Mouse (Mus musculus): ENCODE results near the gene Gm8232. TPM values are rescaled to one million over a fixed set of nuclear protein-coding genes. Genes with fewer than 3 reads are reported as not detected.

Gene Gm8232
- not detected for polyA plus RNA-seq (2015; fragmentation: Illumina TruSeq; extraction: RNeasy Lipid Tissue Mini Kit (QIAGEN cat#74804); ENCODE audit: insufficient read depth, low replicate concordance)

GRCm38 (mm10) chr14:44433335-44433734 lies at the start of gene Gm8232:
TSS of gene Gm8232 (plus strand) at chr14:44433635.

GRCm38 (mm10) chr14:44410588-44410987 lies 22.8 kb upstream of the Gm8232 start, which contains the start of gene Gm3371:
TSS of gene Gm3371 (minus strand) at chr14:44410688.

Other genes starting within 250 kb of the Gm8232 start
- not detected for gene Gm8212, start 236.0 kb upstream of the Gm8232 start, polyA plus RNA-seq (2015; fragmentation: Illumina TruSeq; extraction: RNeasy Lipid Tissue Mini Kit (QIAGEN cat#74804); ENCODE audit: insufficient read depth, low replicate concordance)
- not detected for gene 4930503E14Rik, start 220.4 kb upstream of the Gm8232 start, polyA plus RNA-seq (2015; fragmentation: Illumina TruSeq; extraction: RNeasy Lipid Tissue Mini Kit (QIAGEN cat#74804); ENCODE audit: insufficient read depth, low replicate concordance)
- not detected for gene Gm8220, start 148.1 kb upstream of the Gm8232 start, polyA plus RNA-seq (2015; fragmentation: Illumina TruSeq; extraction: RNeasy Lipid Tissue Mini Kit (QIAGEN cat#74804); ENCODE audit: insufficient read depth, low replicate concordance)
- not detected for gene Gm5930, start 95.1 kb upstream of the Gm8232 start, polyA plus RNA-seq (2015; fragmentation: Illumina TruSeq; extraction: RNeasy Lipid Tissue Mini Kit (QIAGEN cat#74804); ENCODE audit: insufficient read depth, low replicate concordance)
- not detected for gene Gm8229, start 68.3 kb upstream of the Gm8232 start, polyA plus RNA-seq (2015; fragmentation: Illumina TruSeq; extraction: RNeasy Lipid Tissue Mini Kit (QIAGEN cat#74804); ENCODE audit: insufficient read depth, low replicate concordance)
- not detected for gene Gm3371, start 22.9 kb upstream of the Gm8232 start, polyA plus RNA-seq (2015; fragmentation: Illumina TruSeq; extraction: RNeasy Lipid Tissue Mini Kit (QIAGEN cat#74804); ENCODE audit: insufficient read depth, low replicate concordance)
- not detected for gene BC061237, start 58.8 kb downstream of the Gm8232 start, polyA plus RNA-seq (2015; fragmentation: Illumina TruSeq; extraction: RNeasy Lipid Tissue Mini Kit (QIAGEN cat#74804); ENCODE audit: insufficient read depth, low replicate concordance)
- not detected for gene Gm17093, start 84.6 kb downstream of the Gm8232 start, polyA plus RNA-seq (2015; fragmentation: Illumina TruSeq; extraction: RNeasy Lipid Tissue Mini Kit (QIAGEN cat#74804); ENCODE audit: insufficient read depth, low replicate concordance)
- not detected for gene Gm8247, start 149.5 kb downstream of the Gm8232 start, polyA plus RNA-seq (2015; fragmentation: Illumina TruSeq; extraction: RNeasy Lipid Tissue Mini Kit (QIAGEN cat#74804); ENCODE audit: insufficient read depth, low replicate concordance)
- not detected for gene Gm5624, start 194.3 kb downstream of the Gm8232 start, polyA plus RNA-seq (2015; fragmentation: Illumina TruSeq; extraction: RNeasy Lipid Tissue Mini Kit (QIAGEN cat#74804); ENCODE audit: insufficient read depth, low replicate concordance)

Data from spleen, adult 10 weeks (tissue).